Mouse (Mus musculus) right cerebral cortex, adult 18-20 months (tissue): ENCODE measurements at regions not wholly inside any gene's neighbourhood (a gene's known extent, or its start where the extent isn't known, plus 50 kb on each side); places are given as distances from the start of the nearest gene placed in this dataset.

Source experiments
- DNase-seq: peaks from one replicate; pipeline ENCODE4 v3.0.0; 2022; ENCODE audit warnings: mixed read lengths

- DNase-seq, result no peak
Observed at GRCm38 (mm10) chr15:70276838-70277237, 3557.5 kb upstream of the Gm6569 start.

DNA sequence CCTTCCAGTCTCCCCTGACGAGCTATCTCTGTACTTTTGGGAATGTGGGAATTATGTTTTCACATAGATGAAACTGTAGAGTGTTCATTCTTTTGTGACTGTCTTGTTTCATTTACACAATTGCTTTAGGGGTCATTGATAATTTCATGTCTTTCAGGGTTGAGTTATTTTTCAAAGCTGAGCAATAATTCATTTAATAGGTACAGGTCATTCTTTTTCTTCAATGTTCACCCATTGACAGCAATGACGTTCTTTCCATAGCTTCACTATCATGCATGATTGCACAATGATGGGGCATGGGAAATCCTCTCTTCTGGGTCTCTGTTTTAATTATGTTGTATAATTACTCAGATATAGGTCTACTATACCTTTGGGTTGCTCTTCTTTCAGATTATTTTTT is 3512.6 kb upstream of the Gm6569 start:
- DNase-seq, result no peak

DNA sequence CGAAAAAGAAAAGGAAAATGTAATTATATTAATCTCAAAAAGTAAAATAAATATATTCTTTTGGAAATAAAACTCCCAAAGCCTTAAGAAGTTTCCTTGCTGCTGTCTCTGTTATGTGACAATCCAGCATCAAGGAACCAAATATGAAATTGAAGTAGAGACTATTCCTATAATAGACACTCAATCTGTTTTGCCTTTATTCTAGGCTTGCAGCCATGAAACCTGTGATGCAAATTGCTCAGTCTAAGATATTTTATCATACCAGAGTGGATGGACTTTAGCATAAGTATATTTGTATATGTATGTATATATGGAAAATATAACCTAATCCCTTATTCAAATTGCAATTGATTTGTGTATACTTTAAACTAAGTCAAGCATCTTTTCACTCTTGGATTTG is 3495.1 kb upstream of the Gm6569 start:
- peak; percentile 14 for DNase-seq

- DNase-seq, result no peak
Observed at GRCm38 (mm10) chr15:70341401-70341800, 3493.0 kb upstream of the Gm6569 start.

DNA sequence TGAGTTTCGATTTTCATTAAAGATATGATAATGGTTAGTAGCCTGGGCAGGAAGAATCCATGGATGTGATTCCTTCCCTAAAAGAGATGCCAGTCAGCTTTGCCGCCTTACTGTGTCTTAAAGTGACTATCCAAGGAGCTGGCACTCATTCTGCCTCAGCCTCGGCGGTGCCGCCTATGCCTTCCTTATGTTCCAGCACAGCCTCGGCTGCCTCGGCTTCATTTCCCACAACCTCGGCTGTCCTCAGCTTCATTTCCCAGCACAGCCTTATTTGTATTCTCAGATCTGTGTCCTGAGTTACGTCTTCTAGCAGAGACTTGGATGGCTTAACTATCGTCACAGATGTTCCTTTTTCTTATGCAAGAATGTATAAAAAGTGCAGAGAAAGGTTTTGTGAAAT is 3476.4 kb upstream of the Gm6569 start:
- DNase-seq, result peak; percentile 63

GRCm38 (mm10) chr15:70384631-70385030 is 3449.7 kb upstream of the Gm6569 start:
- DNase-seq, result peak; percentile 12

- no peak for DNase-seq
Observed at GRCm38 (mm10) chr15:70416311-70416710, 3418.1 kb upstream of the Gm6569 start.

GRCm38 (mm10) chr15:70425566-70425965 is 3408.8 kb upstream of the Gm6569 start:
- DNase-seq, result no peak
